ENCODE assay signal across 7 mouse cellular contexts in the genomic region with DNA sequence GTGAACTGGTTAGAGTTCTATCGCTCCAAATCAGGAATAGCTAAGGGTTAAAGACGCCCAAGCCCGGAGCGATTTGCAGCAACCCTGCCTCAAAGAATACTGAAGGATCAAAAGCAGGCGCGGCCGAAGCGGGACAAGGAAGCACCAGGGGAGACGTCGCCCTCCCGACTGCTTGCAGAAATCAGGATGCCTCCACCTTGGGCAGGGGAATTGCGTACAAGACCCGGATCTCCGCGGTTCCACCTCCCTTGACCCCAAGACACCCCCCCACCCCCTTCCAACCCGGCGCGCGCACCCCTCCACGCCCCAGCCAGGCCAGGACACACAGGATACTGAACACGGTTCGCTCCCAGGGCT. TPM values are rescaled to one million over a fixed set of nuclear protein-coding genes. Genes with fewer than 3 reads are reported as not detected.
DNase-seq lines count a peak whose midpoint lies in the region; ATAC-seq and TF ChIP-seq lines count a peak whose summit lies in the region.

No protein-coding gene starts in this region.

- H3K9ac ChIP-seq in lung, embryonic 14.5 days, result peak overlapping the region; percentile 82

- no peak; the same call in 1 of the 2 replicates for ATAC-seq in lung, embryonic 14.5 days (ENCODE audit: insufficient read depth)

- H3K4me3 ChIP-seq in lung, embryonic 14.5 days (ENCODE audit: low read depth, low read length), result peak overlapping the region; percentile 71
- H3K4me3 ChIP-seq in brown adipose tissue, adult 24 weeks (ENCODE audit: insufficient read depth, low read depth, low read length), result peak overlapping the region; percentile 72
- peak overlapping the region; percentile 77 for H3K4me3 ChIP-seq in hindbrain, embryonic 10.5 days
- H3K4me3 ChIP-seq in midbrain, embryonic 10.5 days, result peak overlapping the region; percentile 76

- WGBS in lung, embryonic 14.5 days, result under 1% methylated on average over 22 of the region's 22 CpGs
- under 1% methylated on average over 22 of the region's 22 CpGs for WGBS in hindbrain, embryonic 10.5 days
- WGBS in midbrain, embryonic 10.5 days, result under 1% methylated on average over 22 of the region's 22 CpGs

- H3K9me3 ChIP-seq in lung, embryonic 14.5 days (ENCODE audit: low read depth, low read length), result no peaks in the 10 kb centered on the region
- H3K9me3 ChIP-seq in hindbrain, embryonic 10.5 days, result no peaks in the 10 kb centered on the region
- H3K9me3 ChIP-seq in midbrain, embryonic 10.5 days (replicated peaks), result no peaks in the 10 kb centered on the region; the same call in 1 of the 2 replicates

- peak overlapping the region; percentile 89 for H3K27ac ChIP-seq in lung, embryonic 14.5 days (ENCODE audit: low read depth)
- peak overlapping the region; percentile 57 for H3K27ac ChIP-seq in brown adipose tissue, adult 24 weeks (replicated peaks; ENCODE audit: low read depth, low read length)
- H3K27ac ChIP-seq in hindbrain, embryonic 10.5 days, result peak overlapping the region; percentile 96
- H3K27ac ChIP-seq in midbrain, embryonic 10.5 days (replicated peaks), result peak overlapping the region; percentile 94

- H3K36me3 ChIP-seq in lung, embryonic 14.5 days (ENCODE audit: insufficient read depth), result peaks cover 4% of the 10 kb centered on the region; the same call in 1 of the 2 replicates
- H3K36me3 ChIP-seq in hindbrain, embryonic 10.5 days, result no peaks in the 10 kb centered on the region
- H3K36me3 ChIP-seq in midbrain, embryonic 10.5 days, result no peaks in the 10 kb centered on the region

- TF ChIP-seq CTCF in lung, embryonic 14.5 days (IDR thresholded peaks at IDR 0.05; ENCODE audit: low read depth), result no peak

- peaks cover 11% of the 10 kb centered on the region for H3K4me1 ChIP-seq in lung, embryonic 14.5 days (ENCODE audit: insufficient read depth)
- H3K4me1 ChIP-seq in brown adipose tissue, adult 24 weeks (ENCODE audit: control insufficient read depth, insufficient read depth, insufficient read length, low read length), result peaks cover 22% of the 10 kb centered on the region
- peaks cover 26% of the 10 kb centered on the region for H3K4me1 ChIP-seq in hindbrain, embryonic 10.5 days (replicated peaks)
- H3K4me1 ChIP-seq in midbrain, embryonic 10.5 days, result peaks cover 26% of the 10 kb centered on the region

- no peaks in the 10 kb centered on the region for H3K27me3 ChIP-seq in lung, embryonic 14.5 days (ENCODE audit: insufficient read depth, low read length)
- H3K27me3 ChIP-seq in hindbrain, embryonic 10.5 days (ENCODE audit: insufficient read depth, poor library complexity, severe bottlenecking), result peaks cover 3% of the 10 kb centered on the region; the same call in 1 of the 2 replicates
- H3K27me3 ChIP-seq in midbrain, embryonic 10.5 days (ENCODE audit: low read depth, poor library complexity, severe bottlenecking), result no peaks in the 10 kb centered on the region

- H3K4me2 ChIP-seq in lung, embryonic 14.5 days, result peak overlapping the region; percentile 76

- DNase-seq in lung, embryonic 14.5 days, result peak; percentile 67
- DNase-seq in lung, postnatal 10 days, result no peak
- no peak for DNase-seq in hindbrain, embryonic 10.5 days (ENCODE audit: low spot score)
- no peak for DNase-seq in midbrain, embryonic 10.5 days (ENCODE audit: low spot score)
- DNase-seq in ovary, adult 18-20 months (ENCODE audit: low spot score), result no peak
- no peak for DNase-seq in right cerebral cortex, adult 18-20 months

RNA-seq across cellular contexts. Expression of gene Sptssa, which starts 0.4 kb away (rescaled TPM):
- 189 and 200 TPM in 2 replicates for polyA plus RNA-seq in lung, embryonic 14.5 days (2014; fragmentation: Nextera tagmentation; extraction: Ambion mirVana)
- 81.2 and 86.1 TPM in 2 replicates for polyA plus RNA-seq in brown adipose tissue, adult 24 weeks (2012; ENCODE audit: insufficient read depth, insufficient read length, missing spikeins)
- polyA plus RNA-seq in hindbrain, embryonic 10.5 days (2016; fragmentation: Nextera tagmentation; extraction: Ambion mirVana), result 164 TPM in 2 replicates
- polyA plus RNA-seq in midbrain, embryonic 10.5 days (2016; fragmentation: Nextera tagmentation; extraction: Ambion mirVana), result 175 and 179 TPM in 2 replicates

RNA-seq across cellular contexts. Expression of gene Eapp, which starts 39.7 kb away (rescaled TPM):
- polyA plus RNA-seq in lung, embryonic 14.5 days (2014; fragmentation: Nextera tagmentation; extraction: Ambion mirVana), result 56.1 and 59.4 TPM in 2 replicates
- 45.3 and 49.2 TPM in 2 replicates for polyA plus RNA-seq in brown adipose tissue, adult 24 weeks (2012; ENCODE audit: insufficient read depth, insufficient read length, missing spikeins)
- 74.2 and 75.9 TPM in 2 replicates for polyA plus RNA-seq in hindbrain, embryonic 10.5 days (2016; fragmentation: Nextera tagmentation; extraction: Ambion mirVana)
- polyA plus RNA-seq in midbrain, embryonic 10.5 days (2016; fragmentation: Nextera tagmentation; extraction: Ambion mirVana), result 71.0 and 73.0 TPM in 2 replicates
